Mouse (Mus musculus) small intestine, adult 10 weeks (tissue): ENCODE results near the gene Tollip. TPM values are rescaled to one million over a fixed set of nuclear protein-coding genes. Genes with fewer than 3 reads are reported as not detected.

Experiments
- polyA plus RNA-seq: library from polyadenylated mRNA; stranded (reverse); fragments of 350-450 nt; fragmentation: Illumina TruSeq; extraction: RNeasy Lipid Tissue Mini Kit (QIAGEN cat#74804); gene quantifications from one replicate; pipeline ENCODE4 v1.2.3, GENCODE M21; 2014; ENCODE audit warnings: low replicate concordance

The Tollip gene
- 41.7 TPM for polyA plus RNA-seq

GRCm38 (mm10) chr7:141918407-141918806 is at the start of gene Tollip:
Gene Tollip, minus strand, starts transcription at chr7:141918507.

GRCm38 (mm10) chr7:141948906-141949798 is 30.8 kb upstream of the Tollip start, which contains the start of gene Brsk2:
Gene Brsk2, plus strand, starts transcription at chr7:141949751.

GRCm38 (mm10) chr7:141838779-141839178 is 79.5 kb downstream of the Tollip start, which contains the start of gene Muc5b:
Gene Muc5b, plus strand, starts transcription at chr7:141839070.

Other genes starting within 250 kb of the Tollip start
- 507 TPM for gene Muc2, start 228.2 kb downstream of the Tollip start, polyA plus RNA-seq
- gene Muc5ac, start 129.5 kb downstream of the Tollip start, polyA plus RNA-seq: not detected
- not detected for gene Muc5b, start 79.4 kb downstream of the Tollip start, polyA plus RNA-seq
- gene Brsk2, start 31.2 kb upstream of the Tollip start, polyA plus RNA-seq: 0.19 TPM
- gene Mob2, start 142.6 kb upstream of the Tollip start, polyA plus RNA-seq: 6.8 TPM
- gene Dusp8, start 177.3 kb upstream of the Tollip start, polyA plus RNA-seq: 0.26 TPM
- gene Gm45618, start 202.2 kb upstream of the Tollip start, polyA plus RNA-seq: not detected
- gene Gm39115, start 217.5 kb upstream of the Tollip start, polyA plus RNA-seq: not detected
- not detected for gene Gm45337, start 226.1 kb upstream of the Tollip start, polyA plus RNA-seq
- gene Gm29735, start 238.6 kb upstream of the Tollip start, polyA plus RNA-seq: not detected
- gene Gm4553, start 247.2 kb upstream of the Tollip start, polyA plus RNA-seq: not detected